Mouse (Mus musculus) liver, embryonic 14 days (tissue): ENCODE measurements around the gene Cnga4. TPM values are rescaled to one million over a fixed set of nuclear protein-coding genes. Genes with fewer than 3 reads are reported as not detected.

Experiments
- polyA plus RNA-seq: library from polyadenylated mRNA; depleted of rRNA; stranded (reverse); fragments of >200 nt; gene quantifications from 2 replicates; pipeline ENCODE4 v1.2.3, GENCODE M21; 2012; rRNA removed

The Cnga4 gene
- 0.01 and 0.05 TPM in 2 replicates for polyA plus RNA-seq

DNA sequence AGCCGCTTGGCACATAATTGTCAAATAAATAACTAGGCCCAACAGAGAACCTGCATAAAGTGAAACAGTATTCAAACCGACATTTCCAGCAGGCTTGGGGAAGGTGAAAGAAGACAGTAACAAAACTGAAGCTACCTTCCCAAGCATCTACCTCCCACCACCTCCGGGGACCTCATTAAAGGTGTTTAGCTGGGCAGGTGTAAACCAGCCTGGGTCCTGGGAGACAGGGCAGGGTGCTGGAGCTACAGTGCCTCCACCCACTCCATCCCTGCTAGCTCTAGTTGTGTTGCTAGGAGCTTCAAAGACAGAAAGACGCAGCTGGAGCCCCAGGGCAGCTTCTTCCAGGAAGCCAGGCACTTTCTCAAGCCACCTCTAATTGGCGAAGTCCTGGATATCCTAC lies at the start of gene Cnga4:
TSS of gene Cnga4 (plus strand) at position 301 of the 400 bp plus-strand sequence.

DNA sequence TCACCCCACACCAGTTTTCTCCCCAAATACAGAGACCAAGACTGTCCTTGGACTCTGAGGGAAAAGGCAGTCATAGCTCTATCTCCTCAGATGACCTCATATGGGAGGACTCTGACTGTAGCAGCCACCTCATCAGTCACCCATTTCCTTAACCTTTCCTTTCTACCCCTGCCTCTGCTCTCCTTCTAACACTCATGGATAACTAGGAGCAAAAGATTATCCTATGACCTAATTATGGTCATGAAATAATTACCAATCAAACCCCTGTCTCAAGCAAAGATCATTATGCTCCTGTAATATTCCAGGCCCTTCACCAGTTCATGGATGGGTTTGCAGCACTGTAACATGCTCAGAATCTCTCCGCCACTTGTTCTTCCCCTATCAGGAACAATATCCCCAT lies 36.4 kb upstream of the Cnga4 start, which contains the start of gene Olfr692:
TSS of gene Olfr692 (plus strand) at position 301 of the 400 bp plus-strand sequence.

DNA sequence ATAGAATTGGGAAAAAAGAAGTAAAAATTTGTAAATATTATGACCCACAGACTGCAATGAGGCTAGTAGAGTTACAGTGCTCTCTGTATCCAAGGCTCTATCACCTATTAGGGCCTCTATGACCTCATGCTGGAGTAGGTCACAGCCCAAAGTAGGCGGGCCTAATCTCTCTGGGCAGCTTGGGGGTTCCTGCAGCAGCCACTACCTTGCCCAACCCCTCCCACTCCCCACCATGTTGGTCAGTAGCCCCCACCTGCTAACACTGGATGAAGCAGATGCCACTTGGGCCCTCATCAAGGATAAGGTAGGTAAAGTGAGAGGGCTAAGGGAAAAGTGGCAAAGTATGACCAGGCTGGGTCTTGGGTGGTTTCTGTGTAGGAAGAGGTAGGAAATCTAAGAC lies 29.5 kb upstream of the Cnga4 start, which contains the start of gene Gm5901:
TSS of gene Gm5901 (plus strand) at position 173 of the 400 bp plus-strand sequence.

DNA sequence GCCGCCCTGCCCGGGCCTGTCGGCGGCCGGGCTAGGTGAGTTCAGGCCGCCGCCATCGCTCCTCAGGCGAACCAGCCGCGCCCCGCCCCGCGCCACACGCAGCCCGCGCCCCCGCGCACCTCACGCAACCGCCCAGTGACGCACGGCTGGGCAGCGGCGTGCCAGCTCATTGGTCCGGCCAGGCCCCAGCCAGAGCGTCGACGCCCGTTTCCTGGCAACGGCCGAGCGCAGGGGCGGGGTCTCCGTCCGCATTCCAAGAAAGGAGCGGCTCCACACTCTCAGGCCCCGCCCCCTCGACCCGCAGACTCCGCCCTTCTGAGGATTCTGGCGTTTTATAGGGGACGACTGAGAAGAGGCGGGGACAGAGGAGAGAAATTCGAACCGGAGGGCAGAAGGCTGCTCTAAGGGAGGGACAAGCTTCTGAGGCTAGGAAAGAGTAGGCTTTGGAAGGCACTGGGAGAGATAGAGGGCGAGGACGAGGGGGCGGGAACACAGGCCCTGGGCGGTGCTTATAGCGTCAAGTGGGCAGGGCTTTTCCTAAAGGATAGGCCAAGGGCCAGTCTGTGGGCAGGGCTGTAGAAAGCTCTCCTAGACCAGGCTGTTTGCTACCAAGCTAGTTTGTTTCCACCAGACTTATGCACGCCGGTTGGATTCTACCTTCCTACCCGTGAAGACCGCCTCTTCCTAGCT lies 4.3 kb upstream of the Cnga4 start, which contains the start of gene Fam160a2:
TSS of gene Fam160a2 (minus strand) at position 120 of the 690 bp plus-strand sequence.

GRCm38 (mm10) chr7:105425424-105426043 lies 21.2 kb downstream of the Cnga4 start, which contains the start of gene Cckbr:
Gene Cckbr, plus strand, starts transcription at chr7:105425731.

Other genes starting within 250 kb of the Cnga4 start
- not detected in 2 replicates for gene Olfr684, start 240.9 kb upstream of the Cnga4 start, polyA plus RNA-seq
- gene Olfr685, start 218.6 kb upstream of the Cnga4 start, polyA plus RNA-seq = not detected in 2 replicates
- gene Olfr686, start 197.1 kb upstream of the Cnga4 start, polyA plus RNA-seq = not detected in 2 replicates
- not detected in 2 replicates for gene Olfr688, start 116.5 kb upstream of the Cnga4 start, polyA plus RNA-seq
- not detected in 2 replicates for gene Olfr689, start 93.4 kb upstream of the Cnga4 start, polyA plus RNA-seq
- gene Olfr690, start 70.5 kb upstream of the Cnga4 start, polyA plus RNA-seq = not detected in 2 replicates
- gene Olfr691, start 62.3 kb upstream of the Cnga4 start, polyA plus RNA-seq = not detected in 2 replicates
- not detected in 2 replicates for gene Olfr692, start 36.3 kb upstream of the Cnga4 start, polyA plus RNA-seq
- gene Gm5901, start 29.5 kb upstream of the Cnga4 start, polyA plus RNA-seq = not detected in 2 replicates
- 7.3 and 9.1 TPM in 2 replicates for gene Fam160a2, start 4.5 kb upstream of the Cnga4 start, polyA plus RNA-seq
- not detected in 2 replicates for gene Cckbr, start 21.2 kb downstream of the Cnga4 start, polyA plus RNA-seq
- gene Cavin3, start 77.7 kb downstream of the Cnga4 start, polyA plus RNA-seq = 2.6 TPM in 2 replicates
- 8.7 and 10.2 TPM in 2 replicates for gene Smpd1, start 149.8 kb downstream of the Cnga4 start, polyA plus RNA-seq
- 1.7 TPM in 2 replicates for gene Apbb1, start 177.1 kb downstream of the Cnga4 start, polyA plus RNA-seq
- gene Hpx, start 195.6 kb downstream of the Cnga4 start, polyA plus RNA-seq = 175 and 220 TPM in 2 replicates
- gene Trim3, start 229.0 kb downstream of the Cnga4 start, polyA plus RNA-seq = 4.4 and 4.6 TPM in 2 replicates
- 58.1 and 59.9 TPM in 2 replicates for gene Timm10b, start 235.5 kb downstream of the Cnga4 start, polyA plus RNA-seq
- gene Arfip2, start 235.8 kb downstream of the Cnga4 start, polyA plus RNA-seq = 11.8 and 15.0 TPM in 2 replicates
- 61.9 and 66.6 TPM in 2 replicates for gene Gm45799, start 236.0 kb downstream of the Cnga4 start, polyA plus RNA-seq
- 0.52 and 0.68 TPM in 2 replicates for gene Dnhd1, start 246.3 kb downstream of the Cnga4 start, polyA plus RNA-seq